Mouse (Mus musculus) gastrocnemius, postnatal 25 days (tissue): ENCODE results near the gene Ppt2. TPM values are rescaled to one million over a fixed set of nuclear protein-coding genes. Genes with fewer than 3 reads are reported as not detected.

Source experiments
- DNase-seq: peaks from one replicate; pipeline ENCODE4 v3.0.0; 2022
- total RNA-seq, 2 experiments: library from RNA; stranded (reverse); gene quantifications; 1 replicate in 1 of 2; 2 replicates in 1 of 2; pipeline ENCODE4 v1.2.3; 2021

The Ppt2 gene
- total RNA-seq, 2 experiments from 2014 or later: 37.2 to 43.0 TPM

DNA sequence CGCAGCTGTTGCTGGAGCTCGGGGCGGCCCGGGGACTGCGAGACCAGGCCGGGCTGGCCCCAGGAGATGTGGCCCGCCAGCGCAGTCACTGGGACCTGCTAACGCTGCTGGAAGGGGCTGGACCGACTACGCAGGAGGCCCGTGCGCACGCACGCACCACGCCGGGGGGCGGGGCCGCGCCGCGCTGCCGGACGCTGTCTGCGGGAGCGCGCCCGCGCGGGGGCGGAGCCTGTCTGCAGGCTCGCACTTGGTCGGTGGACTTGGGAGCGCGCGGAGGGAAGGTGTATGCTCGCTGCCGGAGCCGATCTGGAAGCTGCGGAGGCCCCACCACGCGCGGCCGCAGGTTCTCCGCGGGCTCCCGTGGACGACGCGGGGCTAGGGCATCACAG is 40.9 kb downstream of the Ppt2 start:
- DNase-seq: peak; percentile 97

DNA sequence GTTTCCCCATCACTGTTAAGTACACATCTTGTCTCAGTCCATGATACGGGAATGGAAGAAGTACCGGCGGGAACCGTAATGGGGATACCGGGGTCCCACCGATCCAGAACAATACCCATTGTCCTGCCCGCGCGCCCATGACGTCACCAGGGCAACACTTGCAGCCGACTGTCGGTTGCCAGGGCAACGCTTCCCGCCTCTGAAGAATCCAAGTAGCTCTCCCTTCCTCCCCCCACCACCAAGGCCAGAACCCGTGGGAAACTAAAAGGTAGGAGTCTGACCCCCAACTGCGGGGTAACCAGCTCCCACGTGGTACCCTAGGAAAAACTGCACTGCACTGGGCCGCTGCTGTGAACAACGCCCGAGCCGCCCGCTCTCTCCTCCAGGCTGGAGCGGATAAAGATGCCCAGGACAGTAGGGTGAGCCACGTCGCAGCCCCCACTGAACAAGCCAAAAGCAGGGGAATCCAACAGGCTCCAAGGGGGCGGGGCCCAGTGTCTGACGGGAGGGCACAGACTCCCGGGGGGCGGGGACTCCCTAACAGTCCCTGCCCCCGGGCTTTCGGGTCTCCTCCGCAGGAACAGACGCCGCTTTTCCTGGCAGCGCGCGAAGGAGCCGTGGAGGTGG is 41.4 kb downstream of the Ppt2 start:
- DNase-seq: no peak

DNA sequence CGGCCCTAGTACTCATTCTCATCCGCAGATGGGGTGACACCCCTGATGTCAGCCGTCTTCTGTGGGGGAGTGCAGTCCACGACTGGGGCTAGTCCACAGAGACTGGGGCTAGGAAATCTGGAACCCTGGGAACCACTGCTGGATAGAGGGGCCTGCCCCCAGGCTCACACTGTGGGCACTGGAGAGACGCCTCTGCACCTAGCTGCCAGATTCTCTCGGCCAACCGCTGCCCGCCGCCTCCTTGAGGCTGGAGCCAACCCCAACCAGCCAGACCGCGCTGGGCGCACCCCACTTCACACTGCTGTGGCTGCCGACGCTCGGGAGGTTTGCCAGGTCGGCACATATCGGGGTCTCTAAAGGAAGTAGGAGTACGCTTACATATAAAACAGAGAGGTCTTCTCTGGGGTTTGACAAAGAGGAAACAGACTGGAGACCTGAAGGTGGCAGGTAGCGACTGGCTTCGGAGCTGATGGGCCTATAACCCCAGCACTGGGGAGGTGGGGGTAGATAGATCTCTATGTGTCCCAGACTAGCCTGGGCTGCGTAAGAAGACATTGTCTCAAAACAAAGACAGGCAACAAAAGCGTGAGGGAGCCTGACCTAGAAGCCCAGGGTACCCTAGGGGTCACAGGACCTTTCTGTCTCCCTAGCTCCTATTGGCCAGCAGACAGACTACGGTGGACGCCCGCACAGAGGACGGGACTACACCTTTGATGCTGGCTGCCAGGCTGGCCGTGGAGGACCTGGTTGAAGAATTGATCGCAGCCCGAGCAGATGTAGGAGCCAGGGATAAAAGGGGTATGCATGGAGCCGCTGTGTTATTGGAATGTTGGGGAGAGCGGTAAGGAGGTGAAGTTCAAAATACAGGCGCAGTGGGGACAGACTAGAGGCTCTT is 42.2 kb downstream of the Ppt2 start:
- no peak for DNase-seq

DNA sequence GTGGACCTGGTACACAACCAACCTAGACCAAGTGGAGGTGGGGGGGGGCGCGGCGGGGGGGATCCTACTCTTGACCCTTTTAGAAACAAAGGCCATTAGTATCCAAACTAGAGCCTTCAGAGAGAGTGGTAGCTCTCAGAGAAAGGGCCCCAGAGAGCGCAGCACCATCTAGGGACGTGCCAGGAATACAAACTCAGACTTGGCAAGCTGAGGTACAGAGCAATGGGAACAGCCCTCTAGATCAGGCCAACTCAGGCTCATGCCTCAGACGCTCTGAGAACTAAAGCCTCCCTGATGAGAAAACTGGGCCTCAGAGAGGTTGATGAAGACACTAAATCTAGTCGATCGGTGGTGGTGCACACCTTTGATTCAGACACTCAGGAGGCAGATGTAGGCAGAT is 43.2 kb downstream of the Ppt2 start:
- no peak for DNase-seq

DNA sequence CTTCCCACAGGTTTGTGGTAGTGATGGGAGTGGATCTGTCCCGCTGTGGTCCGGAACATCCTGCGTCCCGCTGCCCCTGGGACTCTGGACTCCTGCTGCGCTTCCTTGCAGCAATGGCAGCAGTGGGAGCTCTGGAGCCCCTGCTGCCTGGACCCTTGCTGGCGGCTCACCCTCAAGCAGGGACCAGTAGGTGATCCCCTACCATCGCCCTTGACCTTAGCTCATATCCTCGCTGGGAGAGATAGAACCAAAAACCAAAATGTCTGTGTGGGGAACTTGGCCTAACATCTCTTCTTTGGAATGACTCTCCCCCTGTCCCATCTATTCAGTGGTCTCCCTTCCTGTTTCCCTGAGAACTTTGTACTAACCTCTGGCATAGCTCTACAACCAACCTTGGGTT is 44.5 kb downstream of the Ppt2 start:
- DNase-seq: no peak

DNA sequence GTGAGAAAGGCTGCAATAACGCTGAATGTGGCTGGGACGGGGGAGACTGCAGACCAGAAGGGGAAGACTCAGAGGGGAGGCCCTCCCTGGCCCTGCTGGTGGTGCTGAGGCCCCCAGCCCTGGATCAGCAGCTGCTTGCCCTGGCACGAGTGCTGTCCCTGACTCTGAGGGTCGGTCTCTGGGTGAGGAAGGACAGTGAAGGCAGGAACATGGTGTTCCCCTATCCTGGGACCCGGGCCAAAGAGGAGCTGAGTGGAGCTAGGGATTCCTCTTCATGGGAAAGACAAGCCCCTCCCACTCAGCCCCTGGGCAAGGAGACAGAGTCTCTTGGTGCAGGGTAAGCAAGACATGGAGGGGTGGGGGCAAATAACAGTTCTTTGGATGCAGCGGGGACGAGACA is 44.9 kb downstream of the Ppt2 start:
- no peak for DNase-seq

DNA sequence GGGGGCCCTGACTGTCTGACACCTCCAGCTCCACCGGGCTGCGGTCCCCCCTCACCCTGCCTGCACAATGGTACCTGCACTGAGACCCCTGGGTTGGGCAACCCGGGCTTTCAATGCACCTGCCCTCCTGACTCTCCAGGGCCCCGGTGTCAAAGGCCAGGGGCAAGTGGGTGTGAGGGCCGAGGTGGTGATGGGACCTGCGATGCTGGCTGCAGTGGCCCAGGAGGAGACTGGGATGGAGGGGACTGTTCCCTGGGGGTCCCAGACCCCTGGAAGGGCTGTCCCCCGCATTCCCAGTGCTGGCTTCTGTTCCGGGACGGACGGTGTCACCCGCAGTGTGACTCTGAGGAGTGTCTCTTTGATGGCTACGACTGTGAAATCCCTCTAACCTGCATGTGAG is 45.8 kb downstream of the Ppt2 start:
- no peak for DNase-seq

DNA sequence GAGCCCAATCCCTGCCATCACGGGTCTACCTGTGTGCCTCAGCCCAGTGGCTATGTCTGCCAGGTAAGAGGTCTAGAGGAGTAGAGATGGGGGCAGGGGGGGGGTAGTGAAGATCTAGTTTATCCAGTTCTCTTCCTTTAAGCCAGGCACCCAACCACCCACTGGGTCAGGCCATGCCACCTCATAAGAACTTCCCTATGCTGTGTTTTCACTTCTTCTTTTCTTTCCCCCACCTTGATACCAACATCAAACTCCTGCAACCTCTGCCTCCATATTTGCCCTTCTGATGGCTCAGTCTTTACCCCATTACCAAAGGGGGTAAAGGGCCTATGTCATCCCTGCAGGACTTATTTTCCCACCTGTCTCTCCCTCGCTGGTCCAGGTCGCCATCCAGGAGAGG is 50.2 kb downstream of the Ppt2 start:
- DNase-seq: no peak

DNA sequence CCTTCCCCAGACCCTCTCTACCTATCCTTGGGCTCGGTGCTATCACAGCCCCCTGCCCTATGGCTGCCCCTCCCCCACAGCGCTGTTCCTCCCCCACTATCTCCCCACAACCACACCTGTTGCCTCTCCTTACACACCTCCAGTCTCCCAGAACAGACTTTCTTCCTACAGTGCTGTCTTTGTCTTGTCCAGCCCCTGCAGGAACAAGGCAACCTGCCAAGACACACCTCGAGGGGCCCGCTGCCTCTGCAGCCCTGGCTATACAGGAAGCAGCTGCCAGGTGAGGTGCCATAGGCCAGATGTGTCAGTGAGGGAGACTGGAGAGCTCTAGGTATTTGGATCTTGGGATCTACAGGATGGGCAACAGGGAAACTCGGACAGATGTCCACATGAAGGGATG is 51.7 kb downstream of the Ppt2 start:
- no peak for DNase-seq

DNA sequence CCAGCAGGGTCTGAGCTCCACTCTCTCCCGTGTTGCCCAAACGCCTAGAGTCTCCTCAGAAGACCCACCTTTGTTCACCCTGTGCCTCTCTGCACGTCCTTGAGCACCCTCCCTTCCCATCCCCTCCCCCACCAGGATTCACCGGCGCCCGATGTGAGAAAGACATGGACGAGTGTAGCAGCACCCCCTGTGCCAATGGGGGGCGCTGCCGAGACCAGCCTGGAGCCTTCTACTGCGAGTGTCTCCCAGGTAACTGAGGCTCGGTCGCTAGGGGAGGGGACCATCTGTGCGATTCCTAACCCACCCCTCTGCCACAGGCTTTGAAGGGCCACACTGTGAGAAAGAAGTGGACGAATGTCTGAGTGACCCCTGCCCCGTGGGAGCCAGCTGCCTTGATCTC is 55.9 kb downstream of the Ppt2 start:
- DNase-seq: no peak

DNA sequence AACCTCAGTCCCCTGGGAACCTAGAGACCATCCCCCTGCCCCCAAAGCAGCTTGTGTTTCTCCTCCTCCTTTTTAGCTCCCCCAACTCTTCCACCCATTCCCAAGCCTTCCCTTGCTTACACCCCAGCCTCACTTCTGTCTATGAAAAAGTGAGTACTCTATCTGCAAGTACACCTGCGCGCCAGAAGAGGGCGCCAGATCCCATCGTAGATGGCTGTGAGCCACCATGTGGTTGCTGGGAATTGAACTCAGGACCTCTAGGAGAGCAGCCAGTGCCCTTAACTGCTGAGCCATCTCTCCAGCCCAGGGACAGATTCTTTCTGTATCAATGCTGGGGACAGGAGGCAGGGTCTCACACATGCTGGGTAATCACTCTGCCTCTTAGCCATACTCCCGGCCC is 56.4 kb downstream of the Ppt2 start:
- no peak for DNase-seq

DNA sequence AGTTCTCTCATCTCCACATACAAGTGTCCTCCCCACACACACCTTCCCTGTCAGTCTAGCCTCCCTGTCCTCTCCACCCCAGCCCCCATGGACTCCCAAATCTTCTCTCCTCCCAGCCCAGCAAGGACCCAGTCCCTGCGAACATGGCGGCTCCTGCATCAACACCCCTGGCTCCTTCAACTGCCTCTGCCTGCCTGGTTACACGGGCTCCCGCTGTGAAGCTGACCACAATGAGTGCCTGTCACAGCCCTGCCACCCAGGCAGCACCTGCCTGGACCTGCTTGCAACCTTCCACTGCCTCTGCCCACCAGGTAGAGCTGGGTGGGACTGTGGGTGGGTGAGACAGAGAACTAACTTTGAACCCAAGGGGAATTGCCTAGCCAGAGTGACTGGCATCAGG is 58.4 kb downstream of the Ppt2 start:
- no peak for DNase-seq

DNA sequence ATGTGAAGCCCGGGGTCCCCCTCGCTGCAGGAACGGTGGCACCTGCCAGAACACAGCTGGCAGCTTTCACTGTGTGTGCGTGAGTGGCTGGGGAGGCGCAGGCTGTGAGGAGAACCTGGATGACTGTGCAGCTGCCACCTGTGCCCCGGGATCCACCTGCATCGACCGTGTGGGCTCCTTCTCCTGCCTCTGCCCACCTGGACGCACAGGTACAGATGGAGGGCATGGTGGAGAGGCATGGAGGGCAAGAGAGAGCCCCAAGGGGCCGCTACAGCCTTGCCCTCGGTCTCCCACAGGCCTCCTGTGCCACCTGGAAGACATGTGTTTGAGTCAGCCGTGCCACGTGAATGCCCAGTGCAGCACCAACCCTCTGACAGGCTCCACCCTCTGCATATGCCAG is 59.9 kb downstream of the Ppt2 start:
- no peak for DNase-seq

DNA sequence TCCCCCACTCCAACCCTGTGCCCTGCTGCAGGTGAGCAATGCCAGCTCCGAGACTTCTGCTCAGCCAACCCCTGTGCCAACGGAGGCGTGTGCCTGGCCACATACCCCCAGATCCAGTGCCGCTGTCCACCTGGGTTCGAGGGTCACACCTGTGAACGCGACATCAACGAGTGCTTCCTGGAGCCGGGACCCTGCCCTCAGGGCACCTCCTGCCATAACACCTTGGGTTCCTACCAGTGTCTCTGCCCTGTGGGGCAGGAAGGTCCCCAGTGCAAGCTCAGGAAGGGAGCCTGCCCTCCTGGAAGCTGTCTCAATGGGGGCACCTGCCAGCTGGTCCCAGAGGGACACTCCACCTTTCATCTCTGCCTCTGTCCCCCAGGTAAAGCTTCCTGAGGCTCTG is 61.0 kb downstream of the Ppt2 start:
- DNase-seq: no peak

Other genes starting within 250 kb of the Ppt2 start
- not detected for gene BC051142, start 229.7 kb downstream of the Ppt2 start, total RNA-seq
- gene Btnl4, start 151.2 kb downstream of the Ppt2 start, total RNA-seq: not detected
- gene Btnl6, start 111.2 kb downstream of the Ppt2 start, total RNA-seq: not detected
- 10 to 100 TPM; 11.3 to 12.4 TPM for gene Notch4, start 64.2 kb downstream of the Ppt2 start, total RNA-seq
- 1 to 10 TPM; 2.3 to 2.6 TPM for gene Gpsm3, start 38.7 kb downstream of the Ppt2 start, total RNA-seq
- gene Pbx2, start 37.2 kb downstream of the Ppt2 start, total RNA-seq: 10 to 100 TPM; 12.1 to 13.6 TPM
- gene Ager, start 30.6 kb downstream of the Ppt2 start, total RNA-seq: under 1 TPM in 1 of 2 experiments, not detected in 1; 0.24 TPM
- gene Rnf5, start 24.8 kb downstream of the Ppt2 start, total RNA-seq: 10 to 100 TPM; 16.4 to 19.2 TPM
- 10 to 100 TPM; 53.6 to 56.9 TPM for gene Agpat1, start 24.2 kb downstream of the Ppt2 start, total RNA-seq
- 1 to 10 TPM; 2.8 to 3.1 TPM for gene Egfl8, start 12.5 kb downstream of the Ppt2 start, total RNA-seq
- gene Prrt1, start 1.0 kb upstream of the Ppt2 start, total RNA-seq: 1 to 10 TPM in 1 of 2 experiments, under 1 TPM in 1; 0.35 to 1.5 TPM
- 1 to 10 TPM; 5.9 to 7.0 TPM for gene Fkbpl, start 16.3 kb upstream of the Ppt2 start, total RNA-seq
- 1 to 10 TPM; 7.1 to 7.2 TPM for gene Atf6b, start 18.6 kb upstream of the Ppt2 start, total RNA-seq
- 10 to 100 TPM; 38.3 to 50.5 TPM for gene Tnxb, start 42.0 kb upstream of the Ppt2 start, total RNA-seq
- gene C4b, start 115.4 kb upstream of the Ppt2 start, total RNA-seq: 10 to 100 TPM in 1 of 2 experiments, 1 to 10 TPM in 1; 1.1 to 22.1 TPM
- under 1 TPM in 1 of 2 experiments, not detected in 1; 0.16 TPM for gene Cyp21a1, start 176.1 kb upstream of the Ppt2 start, total RNA-seq
- gene Stk19, start 208.4 kb upstream of the Ppt2 start, total RNA-seq: 1 to 10 TPM; 7.0 to 7.2 TPM
- 10 to 100 TPM in 1 of 2 experiments, 1 to 10 TPM in 1; 7.6 to 10.5 TPM for gene Dxo, start 208.5 kb upstream of the Ppt2 start, total RNA-seq
- 10 to 100 TPM; 18.0 to 18.9 TPM for gene Skiv2l, start 221.7 kb upstream of the Ppt2 start, total RNA-seq
- gene Nelfe, start 221.9 kb upstream of the Ppt2 start, total RNA-seq: 1 to 10 TPM; 7.7 to 8.9 TPM
- 1 to 10 TPM in 1 of 2 experiments, under 1 TPM in 1; 0.95 to 8.2 TPM for gene Cfb, start 234.0 kb upstream of the Ppt2 start, total RNA-seq